Mouse (Mus musculus): ENCODE results near the gene Agbl5. TPM values are rescaled to one million over a fixed set of nuclear protein-coding genes. Genes with fewer than 3 reads are reported as not detected.

Gene Agbl5
- polyA plus RNA-seq, 1 experiment, result 22.6 TPM

DNA sequence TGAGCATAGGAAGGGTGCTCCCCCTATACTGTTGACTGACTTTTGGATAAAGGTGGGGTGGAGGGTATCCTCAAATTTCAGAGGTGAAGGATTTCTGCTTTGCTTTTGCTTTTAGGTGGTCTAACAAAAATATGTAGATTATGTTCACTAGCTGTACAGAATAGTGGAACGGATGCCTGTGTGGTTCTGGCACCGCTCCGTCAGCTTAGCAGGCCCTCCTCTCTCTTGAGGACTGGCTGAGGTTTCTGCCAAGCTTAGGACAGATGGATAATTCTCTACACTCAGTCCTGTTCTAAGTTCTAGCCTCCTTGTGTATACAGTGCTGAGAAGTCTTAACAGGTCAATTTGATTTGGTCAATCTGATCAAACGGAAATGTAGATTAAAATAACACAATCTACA lies 62.0 kb downstream of the Agbl5 start:
- Histone ChIP-seq H3K36me3 (ENCODE audit: control insufficient read depth, insufficient read depth, low read length) (no peaks in the 10 kb centered on the region; the same call in 1 of the 2 replicates), H3K4me1 (ENCODE audit: control insufficient read depth, insufficient read depth, low read length) (peaks cover 17% of the 10 kb centered on the region), H3K27me3 (replicated peaks; ENCODE audit: control insufficient read depth, insufficient read depth, low read length) (no peaks in the 10 kb centered on the region), H3K27ac (ENCODE audit: insufficient read depth, low read depth, low read length) (peak overlapping the region; percentile 66), H3K4me3 (ENCODE audit: insufficient read depth, low read depth, low read length) (peak overlapping the region; percentile 97)
- TF ChIP-seq CTCF (conservative IDR thresholded peaks at IDR 0.05; ENCODE audit: insufficient read depth, insufficient read length, low read depth, low read length), result no peak
- TF ChIP-seq POLR2A (IDR thresholded peaks at IDR 0.05; ENCODE audit: low read depth, low read length), result no peak
- WGBS, result 40% methylated on average over 4 of the region's 4 CpGs
- peak; percentile 51 for DNase-seq

DNA sequence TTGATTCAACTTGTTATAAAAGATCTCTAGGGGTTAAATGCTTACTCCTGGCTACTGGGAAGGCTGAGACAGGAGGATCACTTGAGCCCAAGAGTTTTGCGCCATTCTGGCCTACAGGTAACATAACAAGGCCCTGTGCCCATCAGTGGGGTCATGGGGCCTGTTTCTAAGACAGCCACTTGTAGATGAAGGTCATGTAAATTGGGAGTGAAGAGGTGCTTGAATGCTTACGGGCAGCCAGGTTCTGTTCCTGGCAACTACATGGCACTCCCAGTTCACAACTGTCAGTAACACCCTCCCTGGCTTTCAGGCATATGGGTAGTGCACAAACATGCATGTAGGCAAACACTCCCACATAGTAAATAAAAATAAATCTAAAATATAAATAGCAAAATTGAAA lies 62.4 kb downstream of the Agbl5 start:
- no peak for DNase-seq
- WGBS, result 73% methylated on average over 2 of the region's 2 CpGs
- no peaks in the 10 kb centered on the region for H3K27me3 ChIP-seq (replicated peaks; ENCODE audit: control insufficient read depth, insufficient read depth, low read length)

DNA sequence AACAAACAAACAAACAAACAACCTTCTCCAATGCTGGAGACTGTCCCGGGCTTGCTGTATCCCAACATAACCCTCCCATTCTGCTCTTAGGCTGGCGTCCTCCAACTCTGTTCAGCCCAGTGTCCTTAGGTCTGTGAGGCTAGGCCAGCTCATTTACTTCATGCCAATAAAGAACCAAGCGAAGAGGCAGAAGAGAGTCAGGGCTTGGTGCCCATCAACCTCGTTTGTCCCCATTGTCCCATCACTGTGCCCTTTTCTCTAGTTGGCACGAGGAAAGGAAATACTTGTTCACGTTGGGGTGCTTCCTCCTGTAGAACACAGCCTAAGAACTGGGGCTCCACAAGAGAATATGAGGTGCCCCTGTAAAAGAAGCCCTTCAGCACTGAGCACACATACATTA lies 63.2 kb downstream of the Agbl5 start:
- Histone ChIP-seq H3K36me3 (ENCODE audit: control insufficient read depth, insufficient read depth, low read length) (no peaks in the 10 kb centered on the region; the same call in 1 of the 2 replicates), H3K4me3 (ENCODE audit: insufficient read depth, low read depth, low read length) (no peak overlapping the region), H3K27ac (ENCODE audit: insufficient read depth, low read depth, low read length) (no peak overlapping the region), H3K4me1 (ENCODE audit: control insufficient read depth, insufficient read depth, low read length) (peaks cover 15% of the 10 kb centered on the region; the same call in 1 of the 2 replicates), H3K27me3 (replicated peaks; ENCODE audit: control insufficient read depth, insufficient read depth, low read length) (no peaks in the 10 kb centered on the region)
- DNase-seq, result no peak
- WGBS, result 59% methylated on average over 6 of the region's 6 CpGs
- TF ChIP-seq CTCF (conservative IDR thresholded peaks at IDR 0.05; ENCODE audit: insufficient read depth, insufficient read length, low read depth, low read length) (no peak), POLR2A (IDR thresholded peaks at IDR 0.05; ENCODE audit: low read depth, low read length) (no peak)

More for the DNA sequence above, 62.4 kb downstream of the Agbl5 start:
- H3K4me3 ChIP-seq (ENCODE audit: insufficient read depth, low read depth, low read length), result peak overlapping the region; percentile 31; the same call in 1 of the 2 replicates
- no peak overlapping the region for H3K27ac ChIP-seq (ENCODE audit: insufficient read depth, low read depth, low read length)
- H3K4me1 ChIP-seq (ENCODE audit: control insufficient read depth, insufficient read depth, low read length), result peaks cover 15% of the 10 kb centered on the region; the same call in 1 of the 2 replicates
- no peaks in the 10 kb centered on the region; the same call in 1 of the 2 replicates for H3K36me3 ChIP-seq (ENCODE audit: control insufficient read depth, insufficient read depth, low read length)
- TF ChIP-seq CTCF (conservative IDR thresholded peaks at IDR 0.05; ENCODE audit: insufficient read depth, insufficient read length, low read depth, low read length), result no peak
- TF ChIP-seq POLR2A (IDR thresholded peaks at IDR 0.05; ENCODE audit: low read depth, low read length), result no peak

DNA sequence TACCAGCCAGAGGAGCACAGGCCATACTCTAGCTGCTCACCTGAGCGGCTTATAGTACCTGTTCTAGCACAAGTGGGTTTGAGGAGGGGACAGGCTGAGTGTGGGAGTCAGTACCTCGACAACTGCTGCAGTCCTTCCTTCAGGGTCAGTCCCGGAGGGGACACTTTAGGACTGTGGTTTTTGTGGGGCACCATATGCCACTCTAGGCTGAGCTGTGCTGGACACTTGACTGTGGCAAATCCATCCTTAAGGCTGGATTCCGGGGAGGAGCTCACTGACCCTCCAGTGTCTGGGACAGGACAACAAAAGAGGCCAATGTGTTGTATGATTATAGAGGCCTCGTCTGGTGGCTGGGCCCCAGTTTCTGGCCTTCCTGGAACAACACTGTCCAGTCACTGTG lies 64.1 kb downstream of the Agbl5 start:
- no peak for TF ChIP-seq CTCF (conservative IDR thresholded peaks at IDR 0.05; ENCODE audit: insufficient read depth, insufficient read length, low read depth, low read length)
- no peak for TF ChIP-seq POLR2A (IDR thresholded peaks at IDR 0.05; ENCODE audit: low read depth, low read length)
- H3K27me3 ChIP-seq (replicated peaks; ENCODE audit: control insufficient read depth, insufficient read depth, low read length), result no peaks in the 10 kb centered on the region
- H3K4me1 ChIP-seq (ENCODE audit: control insufficient read depth, insufficient read depth, low read length), result peaks cover 15% of the 10 kb centered on the region
- H3K4me3 ChIP-seq (ENCODE audit: insufficient read depth, low read depth, low read length), result no peak overlapping the region
- 88% methylated on average over 5 of the region's 5 CpGs for WGBS
- no peak for DNase-seq
- no peak overlapping the region for H3K27ac ChIP-seq (ENCODE audit: insufficient read depth, low read depth, low read length)
- no peaks in the 10 kb centered on the region; the same call in 1 of the 2 replicates for H3K36me3 ChIP-seq (ENCODE audit: control insufficient read depth, insufficient read depth, low read length)

DNA sequence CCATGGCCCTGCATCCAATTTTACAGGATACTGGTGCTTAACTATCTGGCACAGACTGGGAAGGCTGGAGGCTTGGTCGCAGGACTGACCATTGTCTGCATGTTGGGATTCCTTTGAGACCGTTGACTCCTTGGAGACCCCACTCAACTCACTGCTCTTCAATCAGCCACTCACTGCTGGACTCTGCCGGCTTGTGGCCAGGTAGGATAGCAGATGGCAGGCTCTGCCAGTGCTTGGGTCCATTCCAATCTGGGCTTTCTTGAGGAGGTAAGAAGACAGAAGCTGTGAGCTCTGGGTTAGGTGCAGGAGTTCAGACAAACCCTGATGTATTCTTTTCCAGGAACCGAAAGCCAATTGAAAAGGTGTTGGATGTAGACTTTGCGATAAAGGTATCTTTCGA lies 65.6 kb downstream of the Agbl5 start:
- peaks cover 1% of the 10 kb centered on the region; the same call in 1 of the 2 replicates for H3K36me3 ChIP-seq (ENCODE audit: control insufficient read depth, insufficient read depth, low read length)
- H3K27me3 ChIP-seq (replicated peaks; ENCODE audit: control insufficient read depth, insufficient read depth, low read length), result no peaks in the 10 kb centered on the region
- no peak for TF ChIP-seq POLR2A (IDR thresholded peaks at IDR 0.05; ENCODE audit: low read depth, low read length)
- no peak for TF ChIP-seq CTCF (conservative IDR thresholded peaks at IDR 0.05; ENCODE audit: insufficient read depth, insufficient read length, low read depth, low read length)
- 88% methylated on average over 6 of the region's 6 CpGs for WGBS
- H3K4me1 ChIP-seq (ENCODE audit: control insufficient read depth, insufficient read depth, low read length), result peaks cover 24% of the 10 kb centered on the region
- no peak overlapping the region for H3K4me3 ChIP-seq (ENCODE audit: insufficient read depth, low read depth, low read length)
- no peak overlapping the region for H3K27ac ChIP-seq (ENCODE audit: insufficient read depth, low read depth, low read length)
- DNase-seq, result no peak

DNA sequence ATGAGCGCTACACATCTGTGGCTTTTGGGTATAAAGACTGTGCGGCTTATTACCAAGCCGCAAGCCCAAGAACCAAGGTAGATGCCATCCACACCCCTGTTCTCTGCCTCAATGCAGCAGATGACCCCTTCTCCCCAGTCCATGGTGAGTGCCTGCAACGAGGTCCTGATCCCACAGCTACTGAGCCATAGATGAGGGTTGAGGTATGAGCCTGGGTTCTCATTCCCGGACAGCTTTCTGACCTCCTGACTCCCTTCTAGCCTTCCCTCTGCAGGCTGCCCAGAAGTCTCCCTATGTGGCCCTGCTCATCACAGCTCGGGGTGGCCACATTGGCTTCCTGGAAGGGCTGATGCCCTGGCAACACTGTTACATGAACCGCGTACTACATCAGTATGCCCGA lies 66.1 kb downstream of the Agbl5 start:
- WGBS, result 87% methylated on average over 9 of the region's 9 CpGs
- no peak for DNase-seq
- peak; percentile 13 for TF ChIP-seq POLR2A (IDR thresholded peaks at IDR 0.05; ENCODE audit: low read depth, low read length)
- TF ChIP-seq CTCF (conservative IDR thresholded peaks at IDR 0.05; ENCODE audit: insufficient read depth, insufficient read length, low read depth, low read length), result no peak
- peaks cover 1% of the 10 kb centered on the region; the same call in 1 of the 2 replicates for H3K36me3 ChIP-seq (ENCODE audit: control insufficient read depth, insufficient read depth, low read length)
- H3K4me1 ChIP-seq (ENCODE audit: control insufficient read depth, insufficient read depth, low read length), result peaks cover 20% of the 10 kb centered on the region
- no peak overlapping the region for H3K4me3 ChIP-seq (ENCODE audit: insufficient read depth, low read depth, low read length)
- no peaks in the 10 kb centered on the region for H3K27me3 ChIP-seq (replicated peaks; ENCODE audit: control insufficient read depth, insufficient read depth, low read length)
- H3K27ac ChIP-seq (ENCODE audit: insufficient read depth, low read depth, low read length), result no peak overlapping the region

DNA sequence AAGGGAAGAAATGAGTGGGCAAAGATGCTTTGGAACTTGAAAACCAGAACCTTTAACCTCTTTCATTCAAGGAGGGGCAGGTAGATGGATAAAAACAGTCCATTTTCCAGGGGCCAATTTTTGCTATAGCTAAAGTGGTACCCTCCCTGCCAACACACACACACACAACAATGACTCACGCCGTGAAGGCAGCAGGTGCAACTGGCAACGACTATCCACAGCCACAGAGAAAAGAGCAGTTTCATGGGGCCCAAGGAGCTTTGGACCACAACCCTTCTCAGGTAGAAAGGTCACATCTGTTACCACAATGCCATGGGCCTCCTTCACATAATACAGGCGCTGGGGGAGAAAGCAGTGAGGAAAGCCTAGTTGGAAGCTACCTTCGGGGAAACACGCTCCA lies 67.3 kb downstream of the Agbl5 start:
- DNase-seq, result no peak
- Histone ChIP-seq H3K27ac (ENCODE audit: insufficient read depth, low read depth, low read length) (no peak overlapping the region), H3K27me3 (replicated peaks; ENCODE audit: control insufficient read depth, insufficient read depth, low read length) (no peaks in the 10 kb centered on the region), H3K4me3 (ENCODE audit: insufficient read depth, low read depth, low read length) (no peak overlapping the region), H3K4me1 (ENCODE audit: control insufficient read depth, insufficient read depth, low read length) (peaks cover 20% of the 10 kb centered on the region), H3K36me3 (ENCODE audit: control insufficient read depth, insufficient read depth, low read length) (peaks cover 1% of the 10 kb centered on the region; the same call in 1 of the 2 replicates)
- WGBS, result 86% methylated on average over 6 of the region's 6 CpGs
- no peak for TF ChIP-seq CTCF (conservative IDR thresholded peaks at IDR 0.05; ENCODE audit: insufficient read depth, insufficient read length, low read depth, low read length)
- TF ChIP-seq POLR2A (IDR thresholded peaks at IDR 0.05; ENCODE audit: low read depth, low read length), result no peak

Other genes starting within 250 kb of the Agbl5 start
- gene Slc35f6, start 240.8 kb upstream of the Agbl5 start, polyA plus RNA-seq (2012; rRNA removed), result 51.2 and 70.6 TPM in 2 replicates
- 6.3 and 6.6 TPM in 2 replicates for gene Cenpa, start 221.9 kb upstream of the Agbl5 start, polyA plus RNA-seq (2012; rRNA removed)
- 0.54 and 0.58 TPM in 2 replicates for gene Dpysl5, start 177.1 kb upstream of the Agbl5 start, polyA plus RNA-seq (2012; rRNA removed)
- 44.3 and 45.3 TPM in 2 replicates for gene Mapre3, start 74.1 kb upstream of the Agbl5 start, polyA plus RNA-seq (2012; rRNA removed)
- gene Tmem214, start 20.7 kb upstream of the Agbl5 start, polyA plus RNA-seq (2012; rRNA removed), result 81.3 and 92.5 TPM in 2 replicates
- gene Ost4, start 19.1 kb downstream of the Agbl5 start, polyA plus RNA-seq (2012; rRNA removed), result 377 and 422 TPM in 2 replicates
- gene Emilin1, start 24.7 kb downstream of the Agbl5 start, polyA plus RNA-seq (2012; rRNA removed), result 55.6 and 63.8 TPM in 2 replicates
- gene Khk, start 32.7 kb downstream of the Agbl5 start, polyA plus RNA-seq (2012; rRNA removed), result 1,147 and 1,266 TPM in 2 replicates
- gene Cgref1, start 56.9 kb downstream of the Agbl5 start, polyA plus RNA-seq (2012; rRNA removed), result 387 and 411 TPM in 2 replicates
- 346 and 372 TPM in 2 replicates for gene Preb, start 71.7 kb downstream of the Agbl5 start, polyA plus RNA-seq (2012; rRNA removed)
- gene Tcf23, start 80.0 kb downstream of the Agbl5 start, polyA plus RNA-seq (2012; rRNA removed), result 0.16 and 0.22 TPM in 2 replicates
- 295 and 320 TPM in 2 replicates for gene Atraid, start 159.6 kb downstream of the Agbl5 start, polyA plus RNA-seq (2012; rRNA removed)
- 81.5 and 121 TPM in 2 replicates for gene Slc5a6, start 160.2 kb downstream of the Agbl5 start, polyA plus RNA-seq (2012; rRNA removed)
- gene Cad, start 166.1 kb downstream of the Agbl5 start, polyA plus RNA-seq (2012; rRNA removed), result 12.4 and 14.2 TPM in 2 replicates
- gene Dnajc5g, start 217.6 kb downstream of the Agbl5 start, polyA plus RNA-seq (2012; rRNA removed), result not detected in 2 replicates
- gene Slc30a3, start 219.5 kb downstream of the Agbl5 start, polyA plus RNA-seq (2012; rRNA removed), result 0.14 and 0.24 TPM in 2 replicates
- 0.05 and 3.9 TPM in 2 replicates for gene Trim54, start 228.0 kb downstream of the Agbl5 start, polyA plus RNA-seq (2012; rRNA removed)